Mouse (Mus musculus) left cerebral cortex, adult 11 months (tissue): ENCODE data around the gene Olfr1465.

Experiments used
- DNase-seq: peaks from one replicate; pipeline ENCODE4 v3.0.0; 2022; ENCODE audit warnings: low spot score

Olfr1465 gene

DNA sequence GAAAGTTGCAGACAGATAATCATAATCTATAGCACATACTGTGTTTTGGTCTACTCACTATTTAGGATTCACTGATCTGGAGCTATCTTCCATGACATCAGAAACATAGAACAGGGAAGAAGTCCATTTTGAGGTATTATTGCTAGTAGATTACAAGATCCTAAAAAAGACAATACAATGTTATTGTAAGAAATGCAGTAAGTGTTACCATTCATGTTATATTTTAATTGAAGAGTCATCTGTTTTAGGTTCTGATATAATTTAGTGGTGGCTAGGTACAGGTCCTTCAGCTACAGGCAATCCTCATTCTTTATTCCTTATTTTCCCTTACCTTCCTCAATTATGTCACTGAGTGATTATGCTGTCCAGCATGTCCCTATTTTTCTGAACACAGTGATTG, at the start of gene Olfr1465:
TSS of gene Olfr1465 (minus strand) at position 101 of the 400 bp plus-strand sequence.
- DNase-seq: no peak

DNA sequence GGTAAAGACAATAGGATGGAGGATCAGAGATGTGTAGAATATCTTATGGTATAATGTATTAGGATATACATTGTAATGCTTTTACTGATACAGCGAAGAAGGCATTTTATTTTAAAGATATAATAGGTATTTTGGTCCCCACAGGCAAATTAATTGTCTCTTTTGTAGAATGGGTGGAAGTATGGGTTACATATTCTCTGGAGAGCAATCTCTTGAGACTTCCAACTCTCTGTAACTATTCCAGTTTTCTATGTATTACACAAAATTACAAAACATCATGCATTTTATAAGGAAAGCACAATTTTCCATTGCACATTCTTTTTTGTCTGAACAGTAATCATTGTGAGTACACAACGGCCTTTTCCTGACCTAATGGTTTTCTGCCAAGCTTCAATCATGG, 46.6 kb upstream of the Olfr1465 start, which contains the start of gene Olfr1467:
TSS of gene Olfr1467 (plus strand) at position 301 of the 400 bp plus-strand sequence.
- no peak for DNase-seq

DNA sequence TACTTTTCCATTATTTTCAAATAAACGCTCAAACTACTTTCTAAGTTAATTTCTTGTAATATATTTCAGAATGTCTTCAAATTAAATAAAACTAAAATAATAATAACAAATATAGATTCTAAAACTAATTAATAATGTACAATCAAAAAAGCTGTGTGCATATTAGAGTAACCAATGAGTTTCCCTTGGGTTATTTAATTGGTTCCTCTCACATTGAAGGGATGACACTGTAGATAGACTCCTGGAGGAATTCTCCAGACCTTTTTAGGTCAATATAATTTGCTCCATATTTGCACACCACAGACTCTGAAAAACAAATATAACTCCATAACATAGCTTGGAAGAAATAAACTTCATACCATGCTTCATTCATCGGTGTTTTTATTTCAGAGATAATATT, 23.2 kb upstream of the Olfr1465 start, which contains the start of gene Olfr1466:
TSS of gene Olfr1466 (plus strand) at position 301 of the 400 bp plus-strand sequence.
- no peak for DNase-seq
